Mouse (Mus musculus) brain, embryonic 18.5 days (tissue): ENCODE results near the gene Gm20388.

Source experiments
- DNase-seq: peaks from one replicate; pipeline ENCODE4 v3.0.0-alpha.2; 2012; ENCODE audit warnings: low read depth, low spot score

The Gm20388 gene

GRCm38 (mm10) chr8:120561539-120562435, 651.1 kb downstream of the Gm20388 start:
- no peak for DNase-seq

- no peak for DNase-seq
These were observed 652.2 kb downstream of the Gm20388 start for GRCm38 (mm10) chr8:120562680-120563347.

- no peak for DNase-seq
These were observed 652.7 kb downstream of the Gm20388 start for GRCm38 (mm10) chr8:120563348-120563724.

- no peak for DNase-seq
These were observed 653.5 kb downstream of the Gm20388 start for GRCm38 (mm10) chr8:120563851-120564837.

- DNase-seq = no peak
These were observed 654.6 kb downstream of the Gm20388 start for GRCm38 (mm10) chr8:120565151-120565711.

- DNase-seq = no peak
These were observed 656.0 kb downstream of the Gm20388 start for GRCm38 (mm10) chr8:120566681-120567080.

- DNase-seq = no peak
These were observed 657.1 kb downstream of the Gm20388 start for GRCm38 (mm10) chr8:120567731-120568130.

- DNase-seq = no peak
These were observed 657.6 kb downstream of the Gm20388 start for GRCm38 (mm10) chr8:120568164-120568798.

GRCm38 (mm10) chr8:120569123-120569522, 658.5 kb downstream of the Gm20388 start:
- DNase-seq = no peak

- DNase-seq = no peak
These were observed 659.5 kb downstream of the Gm20388 start for GRCm38 (mm10) chr8:120569939-120570715.

GRCm38 (mm10) chr8:120571561-120571960, 660.9 kb downstream of the Gm20388 start:
- no peak for DNase-seq

GRCm38 (mm10) chr8:120572534-120572933, 661.9 kb downstream of the Gm20388 start:
- DNase-seq = no peak

GRCm38 (mm10) chr8:120573866-120574265, 663.2 kb downstream of the Gm20388 start:
- no peak for DNase-seq

GRCm38 (mm10) chr8:120574941-120575340, 664.3 kb downstream of the Gm20388 start:
- DNase-seq = no peak

GRCm38 (mm10) chr8:120575801-120576200, 665.2 kb downstream of the Gm20388 start:
- DNase-seq = no peak

- no peak for DNase-seq
These were observed 667.2 kb downstream of the Gm20388 start for GRCm38 (mm10) chr8:120577821-120578220.

GRCm38 (mm10) chr8:120580336-120581000, 669.8 kb downstream of the Gm20388 start:
- no peak for DNase-seq

- DNase-seq = no peak
These were observed 670.7 kb downstream of the Gm20388 start for GRCm38 (mm10) chr8:120581329-120581728.

- no peak for DNase-seq
These were observed 671.2 kb downstream of the Gm20388 start for GRCm38 (mm10) chr8:120581811-120582210.
